Mouse (Mus musculus): ENCODE results near the gene Fibin. TPM values are rescaled to one million over a fixed set of nuclear protein-coding genes. Genes with fewer than 3 reads are reported as not detected.

Gene Fibin
- polyA plus RNA-seq, 1 experiment from 2014 or later: 42.3 TPM

DNA sequence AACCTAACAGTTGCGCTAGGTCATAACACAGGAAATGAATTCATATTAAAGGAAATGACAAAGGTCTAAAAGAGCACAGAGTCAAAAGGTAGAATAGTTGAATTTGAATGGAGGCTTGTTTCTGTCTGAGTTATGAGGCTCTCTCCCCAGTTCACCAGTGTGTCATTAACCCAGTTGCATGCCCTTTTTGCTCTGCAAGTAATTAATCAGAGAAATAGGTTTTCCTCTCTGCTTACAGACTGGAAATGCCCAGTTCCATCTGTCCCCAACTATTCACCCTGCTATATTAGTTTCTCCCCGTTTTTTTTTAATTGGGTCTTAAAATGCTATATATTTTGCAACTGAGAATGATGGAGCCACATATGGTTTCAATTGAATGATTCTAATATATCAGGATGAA, 16.8 kb upstream of the Fibin start:
- Histone ChIP-seq H3K36me3 (ENCODE audit: control insufficient read depth, insufficient read depth, low read length) (no peaks in the 10 kb centered on the region), H3K9ac (ENCODE audit: low read length) (no peak overlapping the region), H3K9me3 (ENCODE audit: control insufficient read depth, low read length) (no peaks in the 10 kb centered on the region), H3K4me1 (replicated peaks; ENCODE audit: control insufficient read depth, insufficient read depth) (no peaks in the 10 kb centered on the region), H3K4me2 (replicated peaks; ENCODE audit: low read depth) (no peak overlapping the region), H3K27ac (replicated peaks) (no peak overlapping the region), H3K27me3 (ENCODE audit: control insufficient read depth, insufficient read depth, low read length) (no peaks in the 10 kb centered on the region), H3K4me3 (ENCODE audit: low read depth, low read length) (no peak overlapping the region)
- ATAC-seq (ENCODE audit: low FRiP score, low TSS enrichment) (no peak), DNase-seq (ENCODE audit: low spot score) (no peak)
- TF ChIP-seq EP300 (optimal IDR thresholded peaks at IDR 0.05): no peak
- TF ChIP-seq CTCF (IDR thresholded peaks at IDR 0.05; ENCODE audit: low read depth): no peak
- WGBS: 59% methylated on average over 2 of the region's 2 CpGs

DNA sequence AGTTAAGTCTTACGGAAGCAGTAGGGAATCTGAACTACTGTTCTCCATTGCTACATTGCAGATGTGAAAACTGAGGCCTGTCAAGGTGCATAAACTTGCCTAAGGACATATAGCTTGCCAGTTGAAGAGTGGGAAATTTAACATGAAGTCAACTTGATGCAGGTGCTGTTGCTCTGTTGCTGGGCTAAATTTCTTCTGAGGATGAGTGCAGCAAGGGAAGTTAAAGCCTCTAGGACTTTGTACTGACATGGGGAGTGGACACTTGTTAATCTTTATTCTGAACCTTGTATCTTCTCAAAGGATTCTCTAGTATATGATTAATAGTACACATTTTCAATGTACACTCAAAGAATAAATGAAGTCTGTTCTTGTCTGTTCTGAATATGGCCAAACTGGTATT, 13.7 kb upstream of the Fibin start:
- no peaks in the 10 kb centered on the region for H3K36me3 ChIP-seq (ENCODE audit: control insufficient read depth, insufficient read depth, low read length)
- H3K4me1 ChIP-seq (replicated peaks; ENCODE audit: control insufficient read depth, insufficient read depth): no peaks in the 10 kb centered on the region
- H3K4me3 ChIP-seq (ENCODE audit: low read depth, low read length): no peak overlapping the region
- no peak overlapping the region for H3K9ac ChIP-seq (ENCODE audit: low read length)
- H3K27ac ChIP-seq (replicated peaks): no peak overlapping the region
- H3K27me3 ChIP-seq (ENCODE audit: control insufficient read depth, insufficient read depth, low read length): no peaks in the 10 kb centered on the region
- ATAC-seq (ENCODE audit: low FRiP score, low TSS enrichment) (no peak), DNase-seq (ENCODE audit: low spot score) (no peak)
- H3K9me3 ChIP-seq (ENCODE audit: control insufficient read depth, low read length): no peaks in the 10 kb centered on the region
- TF ChIP-seq EP300 (optimal IDR thresholded peaks at IDR 0.05) (no peak), CTCF (IDR thresholded peaks at IDR 0.05; ENCODE audit: low read depth) (no peak)
- H3K4me2 ChIP-seq (replicated peaks; ENCODE audit: low read depth): no peak overlapping the region
- 88% methylated on average over 1 of the region's 1 CpGs for WGBS

GRCm38 (mm10) chr2:110375475-110375874, 12.5 kb upstream of the Fibin start:
- ATAC-seq (ENCODE audit: low FRiP score, low TSS enrichment) (no peak), DNase-seq (ENCODE audit: low spot score) (no peak)
- H3K9me3 ChIP-seq (ENCODE audit: control insufficient read depth, low read length): no peaks in the 10 kb centered on the region
- H3K4me3 ChIP-seq (ENCODE audit: low read depth, low read length): no peak overlapping the region
- H3K4me2 ChIP-seq (replicated peaks; ENCODE audit: low read depth): no peak overlapping the region
- H3K27me3 ChIP-seq (ENCODE audit: control insufficient read depth, insufficient read depth, low read length): no peaks in the 10 kb centered on the region
- TF ChIP-seq EP300 (optimal IDR thresholded peaks at IDR 0.05) (no peak), CTCF (IDR thresholded peaks at IDR 0.05; ENCODE audit: low read depth) (no peak)
- H3K36me3 ChIP-seq (ENCODE audit: control insufficient read depth, insufficient read depth, low read length): no peaks in the 10 kb centered on the region
- no peak overlapping the region for H3K9ac ChIP-seq (ENCODE audit: low read length)
- no peak overlapping the region for H3K27ac ChIP-seq (replicated peaks)
- H3K4me1 ChIP-seq (replicated peaks; ENCODE audit: control insufficient read depth, insufficient read depth): no peaks in the 10 kb centered on the region
- 69% methylated on average over 1 of the region's 1 CpGs for WGBS

GRCm38 (mm10) chr2:110373186-110373585, 10.2 kb upstream of the Fibin start:
- Histone ChIP-seq H3K4me1 (replicated peaks; ENCODE audit: control insufficient read depth, insufficient read depth) (no peaks in the 10 kb centered on the region), H3K27ac (replicated peaks) (no peak overlapping the region), H3K36me3 (ENCODE audit: control insufficient read depth, insufficient read depth, low read length) (no peaks in the 10 kb centered on the region), H3K27me3 (ENCODE audit: control insufficient read depth, insufficient read depth, low read length) (no peaks in the 10 kb centered on the region), H3K9me3 (ENCODE audit: control insufficient read depth, low read length) (no peaks in the 10 kb centered on the region), H3K9ac (ENCODE audit: low read length) (no peak overlapping the region), H3K4me2 (replicated peaks; ENCODE audit: low read depth) (no peak overlapping the region), H3K4me3 (ENCODE audit: low read depth, low read length) (no peak overlapping the region)
- DNase-seq (ENCODE audit: low spot score) (no peak), ATAC-seq (ENCODE audit: low FRiP score, low TSS enrichment) (no peak)
- WGBS: 51% methylated on average over 2 of the region's 2 CpGs
- TF ChIP-seq EP300 (optimal IDR thresholded peaks at IDR 0.05) (no peak), CTCF (IDR thresholded peaks at IDR 0.05; ENCODE audit: low read depth) (no peak)

GRCm38 (mm10) chr2:110367382-110367887, 4.5 kb upstream of the Fibin start:
- H3K27ac ChIP-seq (replicated peaks): no peak overlapping the region
- no peaks in the 10 kb centered on the region for H3K9me3 ChIP-seq (ENCODE audit: control insufficient read depth, low read length)
- no peaks in the 10 kb centered on the region for H3K27me3 ChIP-seq (ENCODE audit: control insufficient read depth, insufficient read depth, low read length)
- no peak overlapping the region for H3K4me3 ChIP-seq (ENCODE audit: low read depth, low read length)
- H3K36me3 ChIP-seq (ENCODE audit: control insufficient read depth, insufficient read depth, low read length): no peaks in the 10 kb centered on the region
- 67% methylated on average over 1 of the region's 1 CpGs for WGBS
- no peak for DNase-seq (ENCODE audit: low spot score)
- peaks cover 4% of the 10 kb centered on the region; the same call in 1 of the 2 replicates for H3K4me1 ChIP-seq (replicated peaks; ENCODE audit: control insufficient read depth, insufficient read depth)
- no peak overlapping the region for H3K9ac ChIP-seq (ENCODE audit: low read length)
- no peak overlapping the region for H3K4me2 ChIP-seq (replicated peaks; ENCODE audit: low read depth)
- no peak for TF ChIP-seq CTCF (IDR thresholded peaks at IDR 0.05; ENCODE audit: low read depth)
- no peak for TF ChIP-seq EP300 (optimal IDR thresholded peaks at IDR 0.05)
- no peak for ATAC-seq (ENCODE audit: low FRiP score, low TSS enrichment)

DNA sequence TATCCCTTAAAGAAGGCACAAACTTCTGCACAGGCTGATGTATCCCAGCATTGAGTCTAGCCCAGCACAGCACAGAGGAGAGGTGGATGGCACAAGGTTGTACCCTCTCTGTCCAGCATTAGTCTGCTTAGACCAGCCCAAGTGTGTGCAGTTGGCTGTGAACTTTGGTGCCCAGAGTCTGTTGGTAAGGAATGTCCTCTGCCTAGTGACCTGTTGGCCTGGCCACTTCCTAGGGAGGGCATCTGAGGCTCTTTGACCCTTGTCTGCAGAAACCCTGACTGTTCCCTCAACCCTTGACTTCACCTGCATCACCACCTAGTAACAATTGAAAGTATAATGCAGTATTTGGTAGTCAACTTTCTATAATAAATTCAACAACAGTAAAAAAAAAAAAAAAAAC, 2.4 kb upstream of the Fibin start:
- no peak overlapping the region for H3K27ac ChIP-seq (replicated peaks)
- no peak overlapping the region for H3K4me2 ChIP-seq (replicated peaks; ENCODE audit: low read depth)
- H3K4me1 ChIP-seq (replicated peaks; ENCODE audit: control insufficient read depth, insufficient read depth): peaks cover 4% of the 10 kb centered on the region; the same call in 1 of the 2 replicates
- no peaks in the 10 kb centered on the region for H3K36me3 ChIP-seq (ENCODE audit: control insufficient read depth, insufficient read depth, low read length)
- no peak overlapping the region for H3K4me3 ChIP-seq (ENCODE audit: low read depth, low read length)
- TF ChIP-seq CTCF (IDR thresholded peaks at IDR 0.05; ENCODE audit: low read depth) (no peak), EP300 (optimal IDR thresholded peaks at IDR 0.05) (no peak)
- no peak for DNase-seq (ENCODE audit: low spot score)
- no peak for ATAC-seq (ENCODE audit: low FRiP score, low TSS enrichment)
- no peaks in the 10 kb centered on the region for H3K9me3 ChIP-seq (ENCODE audit: control insufficient read depth, low read length)
- H3K27me3 ChIP-seq (ENCODE audit: control insufficient read depth, insufficient read depth, low read length): no peaks in the 10 kb centered on the region
- no peak overlapping the region for H3K9ac ChIP-seq (ENCODE audit: low read length)
